Mouse (Mus musculus) stomach, embryonic 16.5 days (tissue): ENCODE measurements around the gene Cln6. TPM values are rescaled to one million over a fixed set of nuclear protein-coding genes. Genes with fewer than 3 reads are reported as not detected.
"Not testable (repeated sequence)": the region's sequence is repeated elsewhere in the genome, so short reads cannot be mapped to it uniquely, and the experiment has no call there.

Experiments
- ATAC-seq: fragments of 200-750 bp; cut with Nextera tagmentation; 2 replicates; pipeline ENCODE4 v1.8.0; 2017; ENCODE audit warnings: moderate number of reproducible peaks, moderate TSS enrichment; ENCODE audit not compliant: insufficient read depth, low FRiP score
- H3K27ac ChIP-seq: fragments of 300-500 bp; sonication (generic); 2 replicates; pipeline ENCODE4 v1.5.1; 2014; ENCODE audit warnings: low read length
- H3K27me3 ChIP-seq: fragments of 300-500 bp; sonication (generic); 2 replicates; pipeline ENCODE4 v1.6.1; 2014; ENCODE audit warnings: low read length, control low read depth, mixed read lengths; ENCODE audit not compliant: control insufficient read depth, insufficient read depth
- H3K36me3 ChIP-seq: fragments of 300-500 bp; sonication (generic); 2 replicates; pipeline ENCODE4 v1.6.1; 2014; ENCODE audit warnings: low read length; ENCODE audit not compliant: control insufficient read depth, insufficient read depth
- H3K4me1 ChIP-seq: fragments of 300-500 bp; sonication (generic); 2 replicates; pipeline ENCODE4 v1.6.1; 2014; ENCODE audit warnings: low read length, control low read depth, mixed read lengths; ENCODE audit not compliant: control insufficient read depth, insufficient read depth
- H3K4me2 ChIP-seq: fragments of 300-500 bp; sonication (generic); 2 replicates; pipeline ENCODE4 v1.6.1; 2014; ENCODE audit warnings: low read depth, low read length, mixed read lengths
- H3K4me3 ChIP-seq: fragments of 300-500 bp; sonication (generic); replicated peaks from 2 replicates; pipeline ENCODE4 v1.5.1; 2014; ENCODE audit warnings: mild to moderate bottlenecking, low read length
- H3K9ac ChIP-seq: fragments of 300-500 bp; sonication (generic); 2 replicates; pipeline ENCODE4 v1.6.1; 2014; ENCODE audit warnings: low read length
- H3K9me3 ChIP-seq: fragments of 300-500 bp; sonication (generic); replicated peaks from 2 replicates; pipeline ENCODE4 v1.6.1; 2016; ENCODE audit warnings: low read length, control low read depth; ENCODE audit not compliant: control insufficient read depth
- WGBS: fragments of 180-500 bp; shearing (Covaris S2); extraction: QIAGEN DNeasy Blood & Tissue Kit; methylation state at CpG from one replicate; pipeline ENCODE4 v1.1.7; 2014; 5-methylcytosine and 5-hydroxymethylcytosine counted together
- polyA plus RNA-seq: library from polyadenylated mRNA; unstranded; fragments of >200 nt; fragmentation: Nextera tagmentation; extraction: Ambion mirVana; gene quantifications from 2 replicates; pipeline ENCODE4 v1.2.1, GENCODE M21; 2015

The Cln6 gene
- polyA plus RNA-seq, 1 experiment from 2014 or later, result 20.0 TPM

- H3K4me2 ChIP-seq, H3K4me3 ChIP-seq, H3K27me3 ChIP-seq, H3K9me3 ChIP-seq, H3K36me3 ChIP-seq, H3K9ac ChIP-seq, H3K27ac ChIP-seq, ATAC-seq: not testable (repeated sequence)
- WGBS, result 55% methylated on average over 6 of the region's 7 CpGs
- peaks cover 31% of the 10 kb centered on the region for H3K4me1 ChIP-seq
These were observed 21.5 kb downstream of the Cln6 start for GRCm38 (mm10) chr9:62860102-62860501.

GRCm38 (mm10) chr9:62860866-62861265 is 22.3 kb downstream of the Cln6 start:
- 70% methylated on average over 4 of the region's 4 CpGs for WGBS
- H3K9ac ChIP-seq, result no peak overlapping the region
- no peak overlapping the region for H3K27ac ChIP-seq
- no peaks in the 10 kb centered on the region for H3K36me3 ChIP-seq
- peaks cover 31% of the 10 kb centered on the region for H3K4me1 ChIP-seq
- H3K27me3 ChIP-seq, result no peaks in the 10 kb centered on the region
- no peak for ATAC-seq
- H3K4me3 ChIP-seq, result no peak overlapping the region
- H3K4me2 ChIP-seq, result no peak overlapping the region
- H3K9me3 ChIP-seq, result no peaks in the 10 kb centered on the region

GRCm38 (mm10) chr9:62869236-62869635 is 30.7 kb downstream of the Cln6 start:
- WGBS, result 96% methylated on average over 4 of the region's 4 CpGs
- not testable (repeated sequence) for H3K27me3 ChIP-seq, H3K4me2 ChIP-seq, H3K4me1 ChIP-seq, H3K9me3 ChIP-seq, ATAC-seq, H3K4me3 ChIP-seq, H3K36me3 ChIP-seq, H3K27ac ChIP-seq, H3K9ac ChIP-seq

GRCm38 (mm10) chr9:62870728-62871127 is 32.1 kb downstream of the Cln6 start:
- no peak overlapping the region for H3K4me3 ChIP-seq
- no peaks in the 10 kb centered on the region for H3K36me3 ChIP-seq
- no peak for ATAC-seq

GRCm38 (mm10) chr9:62876966-62877616 is 38.5 kb downstream of the Cln6 start:
- WGBS, result 79% methylated on average over 7 of the region's 7 CpGs
- H3K4me3 ChIP-seq, result no peak overlapping the region
- H3K27me3 ChIP-seq, result no peaks in the 10 kb centered on the region
- H3K27ac ChIP-seq, result no peak overlapping the region
- H3K4me2 ChIP-seq, result no peak overlapping the region
- H3K4me1 ChIP-seq, result peaks cover 10% of the 10 kb centered on the region; the same call in 1 of the 2 replicates
- H3K9ac ChIP-seq, result no peak overlapping the region
- no peaks in the 10 kb centered on the region for H3K9me3 ChIP-seq
- ATAC-seq, result no peak
- H3K36me3 ChIP-seq, result no peaks in the 10 kb centered on the region; the same call in 1 of the 2 replicates

More at GRCm38 (mm10) chr9:62870728-62871127, 32.1 kb downstream of the Cln6 start:
- no peak overlapping the region for H3K4me2 ChIP-seq
- H3K9ac ChIP-seq, result no peak overlapping the region
- peaks cover 5% of the 10 kb centered on the region; the same call in 1 of the 2 replicates for H3K4me1 ChIP-seq
- H3K9me3 ChIP-seq, result no peaks in the 10 kb centered on the region
- H3K27me3 ChIP-seq, result no peaks in the 10 kb centered on the region
- H3K27ac ChIP-seq, result no peak overlapping the region

- H3K4me1 ChIP-seq, result peaks cover 10% of the 10 kb centered on the region; the same call in 1 of the 2 replicates
- H3K9me3 ChIP-seq, result no peaks in the 10 kb centered on the region
- no peaks in the 10 kb centered on the region; the same call in 1 of the 2 replicates for H3K36me3 ChIP-seq
- no peak overlapping the region for H3K27ac ChIP-seq
- WGBS, result 77% methylated on average over 2 of the region's 2 CpGs
- H3K9ac ChIP-seq, result no peak overlapping the region
- no peak for ATAC-seq
- H3K27me3 ChIP-seq, result no peaks in the 10 kb centered on the region
- no peak overlapping the region for H3K4me2 ChIP-seq
- H3K4me3 ChIP-seq, result no peak overlapping the region
These were observed 39.2 kb downstream of the Cln6 start for GRCm38 (mm10) chr9:62877825-62878224.

GRCm38 (mm10) chr9:62881871-62882270 is 43.3 kb downstream of the Cln6 start:
- H3K27ac ChIP-seq, result no peak overlapping the region
- no peak overlapping the region for H3K4me3 ChIP-seq
- H3K4me2 ChIP-seq, result no peak overlapping the region
- WGBS, result 66% methylated on average over 12 of the region's 12 CpGs
- no peaks in the 10 kb centered on the region for H3K9me3 ChIP-seq
- H3K9ac ChIP-seq, result no peak overlapping the region
- no peaks in the 10 kb centered on the region for H3K27me3 ChIP-seq
- H3K4me1 ChIP-seq, result no peaks in the 10 kb centered on the region
- ATAC-seq, result peak; percentile 44; the same call in 1 of the 2 replicates
- peaks cover 15% of the 10 kb centered on the region for H3K36me3 ChIP-seq

GRCm38 (mm10) chr9:62894486-62894885 is 55.9 kb downstream of the Cln6 start:
- peaks cover 14% of the 10 kb centered on the region for H3K36me3 ChIP-seq
- WGBS, result 82% methylated on average over 1 of the region's 1 CpGs

More at GRCm38 (mm10) chr9:62894486-62894885, 55.9 kb downstream of the Cln6 start:
- Histone ChIP-seq H3K4me2 (no peak overlapping the region), H3K9me3 (no peaks in the 10 kb centered on the region), H3K4me1 (no peaks in the 10 kb centered on the region), H3K27ac (no peak overlapping the region), H3K4me3 (no peak overlapping the region), H3K27me3 (no peaks in the 10 kb centered on the region), H3K9ac (no peak overlapping the region)
- ATAC-seq, result no peak
